Mouse (Mus musculus) NIH3T3 (cell line): ENCODE results near the gene Mamdc4.
"Not testable (repeated sequence)": the region's sequence is repeated elsewhere in the genome, so short reads cannot be mapped to it uniquely, and the experiment has no call there.

Experiments
- DNase-seq: peaks from one replicate; pipeline ENCODE4 v3.0.0-alpha.2; 2012; ENCODE audit warnings: low read depth

The Mamdc4 gene

DNA sequence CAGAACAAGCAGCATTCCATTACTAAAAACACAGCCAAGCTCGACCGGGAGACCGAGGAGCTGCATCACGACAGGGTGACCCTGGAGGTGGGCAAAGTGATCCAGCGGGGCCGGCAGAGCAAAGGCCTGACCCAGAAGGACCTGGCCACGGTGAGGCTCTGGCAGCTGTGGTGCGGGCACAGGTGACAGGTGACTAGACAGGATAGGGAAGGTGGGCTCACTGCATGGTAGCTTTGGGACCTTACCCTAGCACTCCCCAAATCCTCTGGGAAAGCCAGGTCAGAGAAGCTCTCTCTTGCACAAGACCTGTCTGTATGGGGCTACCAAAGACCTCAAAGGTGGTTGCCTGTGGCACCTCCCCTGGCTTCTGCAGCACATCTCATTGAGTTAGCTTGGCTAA lies 14.1 kb downstream of the Mamdc4 start:
- DNase-seq = no peak

GRCm38 (mm10) chr2:25558774-25559173 lies 15.9 kb downstream of the Mamdc4 start:
- DNase-seq = no peak

DNA sequence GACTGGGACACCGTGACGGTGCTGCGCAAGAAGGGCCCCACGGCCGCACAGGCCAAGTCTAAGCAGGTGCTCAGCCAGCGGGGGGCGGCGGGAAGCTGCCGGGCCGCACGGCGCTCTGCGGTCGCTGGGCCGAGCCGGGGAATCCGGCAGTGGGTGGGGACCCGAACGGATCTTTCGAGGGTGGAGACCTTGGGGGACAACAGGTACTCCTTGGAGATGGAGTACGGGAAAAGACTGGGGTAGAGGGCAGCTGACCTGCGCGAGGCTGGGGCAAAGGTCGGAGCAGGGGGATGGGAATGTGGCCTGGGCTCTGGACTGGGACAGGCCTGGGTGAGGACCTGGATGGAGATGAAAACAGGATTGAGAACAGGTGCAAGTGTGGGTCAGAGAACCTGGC lies 16.7 kb downstream of the Mamdc4 start:
- DNase-seq = no peak

- DNase-seq = peak; percentile 90
These were observed 17.3 kb downstream of the Mamdc4 start, which contains the start of gene Edf1 for GRCm38 (mm10) chr2:25557221-25557963. TSS of gene Edf1 (plus strand) at chr2:25557847.

GRCm38 (mm10) chr2:25556296-25556695 lies 18.3 kb downstream of the Mamdc4 start:
- no peak for DNase-seq

DNA sequence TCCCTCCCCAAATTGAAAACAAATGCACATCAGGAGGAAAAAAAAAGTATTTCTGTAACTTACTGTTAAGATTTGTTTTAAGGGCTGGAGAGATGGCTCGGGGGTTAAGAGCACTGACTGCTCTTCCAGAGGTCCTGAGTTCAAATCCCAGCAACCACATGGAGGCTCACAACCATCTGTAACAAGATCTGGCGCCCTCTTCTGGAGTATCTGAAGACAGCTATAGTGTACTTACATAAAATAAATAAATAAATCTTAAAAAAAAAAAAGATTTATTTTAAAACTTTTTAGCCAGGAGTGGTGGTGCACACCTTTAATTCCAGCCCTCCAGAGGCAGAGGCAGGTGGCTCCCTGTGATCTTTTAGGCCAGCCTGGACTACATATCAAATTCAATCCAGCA lies 19.2 kb downstream of the Mamdc4 start:
- not testable (repeated sequence) for DNase-seq

DNA sequence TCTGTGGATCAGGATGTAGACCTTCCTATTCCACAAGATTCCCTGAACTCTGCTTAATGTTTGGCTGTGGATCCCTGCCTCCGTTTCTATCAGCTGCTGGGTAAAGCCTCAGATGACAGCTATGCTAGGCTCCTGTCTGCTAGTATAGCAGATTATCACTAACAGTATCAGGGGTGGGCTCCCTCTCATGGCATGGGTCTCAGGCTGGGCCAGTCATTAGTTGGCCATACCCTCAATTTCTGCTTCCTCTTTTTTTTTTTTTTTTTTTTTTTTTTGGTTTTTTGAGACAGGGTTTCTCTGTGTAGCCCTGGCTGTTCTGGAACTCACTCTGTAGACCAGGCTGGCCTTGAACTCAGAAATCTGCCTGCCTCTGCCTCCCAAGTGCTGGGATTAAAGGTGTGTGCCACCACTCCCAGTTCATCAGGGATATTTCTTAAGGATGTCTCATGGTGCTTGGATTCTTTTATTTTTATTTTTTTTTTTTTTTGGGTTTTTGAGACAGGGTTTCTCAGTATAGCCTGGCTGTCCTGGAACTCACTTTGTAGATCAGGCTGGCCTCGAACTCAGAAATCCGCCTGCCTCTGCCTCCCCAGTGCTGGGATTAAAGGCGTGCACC lies 21.4 kb downstream of the Mamdc4 start:
- not testable (repeated sequence) for DNase-seq

GRCm38 (mm10) chr2:25551186-25551585 lies 23.5 kb downstream of the Mamdc4 start:
- DNase-seq = peak; percentile 79

- peak; percentile 47 for DNase-seq
These were observed 25.3 kb downstream of the Mamdc4 start for GRCm38 (mm10) chr2:25549021-25549991.

DNA sequence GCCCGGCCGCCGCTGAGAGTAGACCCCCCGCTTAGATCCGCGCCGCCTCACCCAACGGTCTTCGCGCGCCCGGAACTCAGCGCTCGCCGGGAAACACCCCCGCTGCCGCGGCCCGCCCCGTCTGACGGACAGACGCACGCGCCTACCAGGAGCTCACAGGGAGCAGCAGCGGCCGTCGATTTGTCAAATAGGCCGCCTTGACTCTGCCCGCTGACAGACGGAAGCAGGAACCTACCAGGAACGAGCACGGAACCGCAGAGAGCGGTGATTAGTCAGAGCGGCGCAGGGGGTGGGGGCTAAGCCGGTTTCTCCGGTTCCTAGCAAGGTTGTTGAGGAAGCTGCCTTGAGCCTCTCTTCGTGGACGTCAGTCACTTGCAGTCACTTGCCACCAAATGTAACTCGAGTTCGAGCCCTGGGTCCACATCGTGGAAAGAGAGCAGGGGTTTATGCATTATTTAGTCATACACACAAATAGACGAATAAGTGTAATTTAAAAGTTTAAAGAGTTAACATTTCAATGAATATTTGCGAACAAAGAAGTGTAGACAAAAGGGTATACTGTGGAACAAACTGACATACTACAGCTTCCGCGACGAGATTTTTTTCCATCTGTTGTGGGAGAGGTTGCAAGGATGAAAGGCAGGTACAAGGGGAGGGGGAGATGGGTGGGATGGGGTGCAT lies 27.7 kb downstream of the Mamdc4 start, which contains the start of gene Traf2:
Traf2 (minus strand) TSS at position 130 of the 681 bp plus-strand sequence.
- DNase-seq = peak; percentile 99

- DNase-seq = peak; percentile 13
These were observed 28.4 kb downstream of the Mamdc4 start for GRCm38 (mm10) chr2:25545996-25546810.

GRCm38 (mm10) chr2:25541644-25542367 lies 32.8 kb downstream of the Mamdc4 start:
- DNase-seq = no peak

- DNase-seq = peak; percentile 57
These were observed 34.1 kb downstream of the Mamdc4 start for GRCm38 (mm10) chr2:25540541-25540948.

GRCm38 (mm10) chr2:25536531-25536930 lies 38.1 kb downstream of the Mamdc4 start:
- no peak for DNase-seq

GRCm38 (mm10) chr2:25534866-25535182 lies 39.8 kb downstream of the Mamdc4 start:
- DNase-seq = no peak

- DNase-seq = peak; percentile 94
These were observed 40.3 kb downstream of the Mamdc4 start for GRCm38 (mm10) chr2:25534178-25534865.

- DNase-seq = peak; percentile 68
These were observed 40.9 kb downstream of the Mamdc4 start for GRCm38 (mm10) chr2:25533707-25534106.

DNA sequence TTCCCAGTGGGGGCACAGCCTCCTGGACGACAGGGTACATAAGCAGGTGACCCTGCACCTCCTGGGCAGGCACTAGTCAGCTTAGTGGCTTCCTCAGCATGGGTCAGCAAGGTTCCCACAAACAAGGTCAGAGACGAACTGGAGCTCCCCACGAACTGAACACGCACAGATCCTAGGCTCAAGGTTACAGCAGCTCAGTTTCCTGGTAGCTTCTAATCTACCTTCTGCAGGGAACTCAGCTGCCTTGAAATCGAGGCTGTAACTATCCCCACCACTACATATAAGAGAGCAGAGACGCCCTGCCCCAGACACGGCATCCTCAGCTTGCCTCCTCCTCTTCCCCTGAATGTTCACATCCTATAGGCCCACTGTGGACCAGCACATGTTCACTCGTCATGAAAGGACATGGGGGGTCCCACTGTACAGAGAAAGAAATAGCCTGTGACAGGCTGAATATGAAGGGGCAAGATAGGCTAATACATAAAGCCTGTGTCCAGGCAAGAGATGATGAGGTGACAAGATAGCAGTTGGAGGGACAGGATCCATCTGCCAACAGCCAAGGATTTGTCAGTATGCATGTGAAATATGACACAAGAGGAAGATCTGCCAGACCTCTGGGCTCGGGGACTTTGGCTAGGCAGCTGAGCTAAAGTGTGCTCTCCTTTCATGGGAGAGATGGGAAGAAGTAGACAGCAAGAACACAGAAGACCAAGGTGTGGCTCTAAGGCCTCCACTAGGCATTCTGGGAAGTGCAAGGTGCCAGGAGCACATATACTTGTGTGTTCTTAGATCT lies 47.9 kb downstream of the Mamdc4 start:
- no peak for DNase-seq
